In genomic region chr11:78247727-78248140, GRCm38 (mm10) we compare ENCODE assay signal across 9 mouse cellular contexts. TPM values are rescaled to one million over a fixed set of nuclear protein-coding genes. Genes with fewer than 3 reads are reported as not detected.
DNase-seq lines count a peak whose midpoint lies in the region; ATAC-seq and TF ChIP-seq lines count a peak whose summit lies in the region.
"Had no signal": no experiment of that assay in that cellular context is flagged by ENCODE, and none has a peak within 500 bp of the region (broad histone marks: within the 10 kb centered on the region; RNA-seq: fewer than 3 reads in every experiment).

No protein-coding gene starts in this region.

- no peaks in the 10 kb centered on the region for H3K9me3 ChIP-seq in lung, embryonic 16.5 days (ENCODE audit: control insufficient read depth, low read length)
- H3K9me3 ChIP-seq in hindbrain, embryonic 12.5 days (replicated peaks) = no peaks in the 10 kb centered on the region
- H3K9me3 ChIP-seq in neural tube, embryonic 14.5 days (ENCODE audit: control insufficient read depth, low read length) = no peaks in the 10 kb centered on the region

- no peak for TF ChIP-seq CTCF in left cerebral cortex, adult 2 months (IDR thresholded peaks at IDR 0.05)

- H3K4me1 ChIP-seq in lung, embryonic 16.5 days (replicated peaks; ENCODE audit: control insufficient read depth, insufficient read depth, low read length) = peaks cover 22% of the 10 kb centered on the region
- H3K4me1 ChIP-seq in hindbrain, embryonic 12.5 days = peaks cover 30% of the 10 kb centered on the region
- H3K4me1 ChIP-seq in neural tube, embryonic 14.5 days (ENCODE audit: control insufficient read depth, insufficient read depth, low read length) = peaks cover 20% of the 10 kb centered on the region

- DNase-seq in lung, postnatal 25 days (ENCODE audit: low spot score) = no peak
- peak; percentile 91 for DNase-seq in MEL-GATA-1-ER (ENCODE audit: extremely low read depth, low read depth)
- DNase-seq in cerebellum, postnatal 25 days = no peak
- DNase-seq in spleen, adult 18-20 months = no peak
- DNase-seq in left cerebral cortex, adult 2 months (ENCODE audit: extremely low spot score in 1 of 2, low spot score in 2 of 2) = no peak

- H3K36me3 ChIP-seq in lung, embryonic 16.5 days (ENCODE audit: control insufficient read depth, insufficient read depth, low read length) = peaks cover 12% of the 10 kb centered on the region
- H3K36me3 ChIP-seq in hindbrain, embryonic 12.5 days = peaks cover 17% of the 10 kb centered on the region
- H3K36me3 ChIP-seq in neural tube, embryonic 14.5 days (ENCODE audit: control insufficient read depth, insufficient read depth, low read length) = peaks cover 12% of the 10 kb centered on the region; the same call in 1 of the 2 replicates

- H3K4me3 ChIP-seq in lung, embryonic 16.5 days (ENCODE audit: low read length) = 0 out of 2 replicates have a peak overlapping the region, but pooled peaks have one; percentile 12
- H3K4me3 ChIP-seq in hindbrain, embryonic 12.5 days = no peak overlapping the region
- no peak overlapping the region for H3K4me3 ChIP-seq in neural tube, embryonic 14.5 days (ENCODE audit: low read depth, low read length)
- H3K4me3 ChIP-seq in left cerebral cortex, adult 2 months = no peak overlapping the region

- peak overlapping the region; percentile 82; the same call in 1 of the 2 replicates for H3K4me2 ChIP-seq in lung, embryonic 16.5 days (ENCODE audit: low read depth, low read length)
- H3K4me2 ChIP-seq in hindbrain, embryonic 12.5 days (replicated peaks) = peak overlapping the region; percentile 6; the same call in 1 of the 2 replicates
- H3K4me2 ChIP-seq in neural tube, embryonic 14.5 days (ENCODE audit: low read depth, low read length) = peak overlapping the region; percentile 8; the same call in 1 of the 2 replicates
- H3K4me2 ChIP-seq: heart, embryonic 11.5 days had no signal

- no peak overlapping the region for H3K9ac ChIP-seq in lung, embryonic 16.5 days (ENCODE audit: low read length)
- H3K9ac ChIP-seq in hindbrain, embryonic 12.5 days = no peak overlapping the region
- no peak overlapping the region for H3K9ac ChIP-seq in neural tube, embryonic 14.5 days (replicated peaks; ENCODE audit: low read depth, low read length)

- intact Hi-C loops in left cerebral cortex, adult 2 months (cut with DNase I) = loop anchor here (2.0 kb wide), 1 partner anchor 13 kb away; the partner anchor contains the start of gene 2610507B11Rik

- no peak for ATAC-seq in lung, embryonic 16.5 days (ENCODE audit: low read depth)
- ATAC-seq in hindbrain, embryonic 12.5 days (ENCODE audit: low FRiP score) = no peak
- no peak for ATAC-seq in neural tube, embryonic 14.5 days (ENCODE audit: low read depth)

- 68% methylated on average over 4 of the region's 4 CpGs for WGBS in lung, embryonic 16.5 days
- 57% methylated on average over 4 of the region's 4 CpGs for WGBS in hindbrain, embryonic 12.5 days
- WGBS in neural tube, embryonic 14.5 days = 66% methylated on average over 4 of the region's 4 CpGs

- no peak overlapping the region for H3K27ac ChIP-seq in lung, embryonic 16.5 days (ENCODE audit: low read length)
- H3K27ac ChIP-seq in hindbrain, embryonic 12.5 days = no peak overlapping the region
- H3K27ac ChIP-seq in neural tube, embryonic 14.5 days (ENCODE audit: low read depth, low read length) = no peak overlapping the region
- H3K27ac ChIP-seq in left cerebral cortex, adult 2 months = no peak overlapping the region

- no peaks in the 10 kb centered on the region for H3K27me3 ChIP-seq in lung, embryonic 16.5 days (ENCODE audit: control insufficient read depth, insufficient read depth, low read depth, low read length)
- H3K27me3 ChIP-seq in hindbrain, embryonic 12.5 days = no peaks in the 10 kb centered on the region
- H3K27me3 ChIP-seq in neural tube, embryonic 14.5 days (ENCODE audit: control insufficient read depth, insufficient read depth, low read length) = no peaks in the 10 kb centered on the region

RNA-seq across cellular contexts. Expression of gene Supt6, which starts 1.9 kb away (rescaled TPM):
- 24.6 and 26.2 TPM in 2 replicates for polyA plus RNA-seq in lung, embryonic 16.5 days (2015; fragmentation: Nextera tagmentation; extraction: Ambion mirVana)
- polyA plus RNA-seq in hindbrain, embryonic 12.5 days (2016; fragmentation: Nextera tagmentation; extraction: Ambion mirVana) = 39.9 and 44.1 TPM in 2 replicates
- polyA plus RNA-seq in neural tube, embryonic 14.5 days (2014; fragmentation: Nextera tagmentation; extraction: Ambion mirVana) = 22.3 and 32.0 TPM in 2 replicates
- total RNA-seq in left cerebral cortex, adult 2 months (2021) = 100 to 1,000 TPM; 100 to 107 TPM

RNA-seq across cellular contexts. Expression of gene Sdf2, which starts 2.2 kb away (rescaled TPM):
- polyA plus RNA-seq in lung, embryonic 16.5 days (2015; fragmentation: Nextera tagmentation; extraction: Ambion mirVana) = 81.9 and 84.7 TPM in 2 replicates
- 55.2 and 58.0 TPM in 2 replicates for polyA plus RNA-seq in hindbrain, embryonic 12.5 days (2016; fragmentation: Nextera tagmentation; extraction: Ambion mirVana)
- polyA plus RNA-seq in neural tube, embryonic 14.5 days (2014; fragmentation: Nextera tagmentation; extraction: Ambion mirVana) = 98.1 and 107 TPM in 2 replicates
- total RNA-seq in left cerebral cortex, adult 2 months (2021) = 10 to 100 TPM; 58.6 to 66.4 TPM

RNA-seq across cellular contexts. Expression of gene 2610507B11Rik, which starts 13.8 kb away (rescaled TPM):
- 59.5 and 63.5 TPM in 2 replicates for polyA plus RNA-seq in lung, embryonic 16.5 days (2015; fragmentation: Nextera tagmentation; extraction: Ambion mirVana)
- 80.4 and 80.7 TPM in 2 replicates for polyA plus RNA-seq in hindbrain, embryonic 12.5 days (2016; fragmentation: Nextera tagmentation; extraction: Ambion mirVana)
- 63.2 and 73.7 TPM in 2 replicates for polyA plus RNA-seq in neural tube, embryonic 14.5 days (2014; fragmentation: Nextera tagmentation; extraction: Ambion mirVana)
- total RNA-seq in left cerebral cortex, adult 2 months (2021) = 100 to 1,000 TPM; 176 to 177 TPM

RNA-seq across cellular contexts. Expression of gene BC030499, which starts 42.9 kb away (rescaled TPM):
- 0.13 and 0.35 TPM in 2 replicates for polyA plus RNA-seq in lung, embryonic 16.5 days (2015; fragmentation: Nextera tagmentation; extraction: Ambion mirVana)
- 0.34 and 0.51 TPM in 2 replicates for polyA plus RNA-seq in hindbrain, embryonic 12.5 days (2016; fragmentation: Nextera tagmentation; extraction: Ambion mirVana)
- polyA plus RNA-seq in neural tube, embryonic 14.5 days (2014; fragmentation: Nextera tagmentation; extraction: Ambion mirVana) = 0.08 and 0.30 TPM in 2 replicates
- 10 to 100 TPM; 21.1 to 29.5 TPM for total RNA-seq in left cerebral cortex, adult 2 months (2021)

RNA-seq across cellular contexts. Expression of gene Spag5, which starts 53.6 kb away (rescaled TPM):
- 44.9 and 46.7 TPM in 2 replicates for polyA plus RNA-seq in lung, embryonic 16.5 days (2015; fragmentation: Nextera tagmentation; extraction: Ambion mirVana)
- 29.4 and 35.9 TPM in 2 replicates for polyA plus RNA-seq in hindbrain, embryonic 12.5 days (2016; fragmentation: Nextera tagmentation; extraction: Ambion mirVana)
- polyA plus RNA-seq in neural tube, embryonic 14.5 days (2014; fragmentation: Nextera tagmentation; extraction: Ambion mirVana) = 3.4 and 3.5 TPM in 2 replicates
- total RNA-seq in left cerebral cortex, adult 2 months (2021) = 10 to 100 TPM; 12.1 to 16.1 TPM

Comparison
In these comparisons a context has a peak if more than half of its experiments do, and no peak if none do; other contexts are left out.
1. H3K4me2 ChIP-seq: peak in every context shown above with its lines; median percentile 82 in lung, embryonic 16.5 days; 8 in neural tube, embryonic 14.5 days; 6 in hindbrain, embryonic 12.5 days.